Mouse (Mus musculus) cerebellum, adult 2 months (tissue): ENCODE data around the gene Glra1.

ENCODE experiments used
- CTCF ChIP-seq: fragments of 200-500 bp; IDR thresholded peaks from 2 replicates; pipeline ENCODE4 v1.5.1; 2011; ENCODE audit warnings: low read depth, mild to moderate bottlenecking, control low read depth, low read length, moderate library complexity, borderline replicate concordance; ENCODE audit not compliant: insufficient read depth
- POLR2A ChIP-seq: fragments of 200-500 bp; IDR thresholded peaks from 2 replicates; pipeline ENCODE4 v1.6.1; 2011; ENCODE audit warnings: low read length, control low read depth, borderline replicate concordance; ENCODE audit not compliant: insufficient read depth

DNA sequence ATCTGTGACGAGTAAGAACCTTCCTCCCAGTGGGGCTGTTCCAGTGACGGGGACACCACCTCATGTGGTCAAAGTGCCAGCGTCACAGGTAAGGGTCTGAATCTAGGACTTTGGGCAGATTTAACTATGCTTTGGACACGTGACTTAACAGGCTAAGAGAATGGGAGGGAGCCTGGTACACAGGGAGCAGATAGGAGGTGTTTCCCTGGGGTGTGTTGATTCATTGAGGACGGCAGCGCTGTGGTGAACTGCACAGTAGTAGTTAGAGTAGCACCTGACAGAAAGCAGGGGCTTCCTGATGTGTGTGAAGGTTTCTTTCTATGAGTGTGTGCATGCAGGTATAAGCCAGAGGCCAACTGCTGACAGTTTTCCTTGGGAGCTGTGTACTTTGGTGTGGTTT is 111.8 kb downstream of the Glra1 start:
- TF ChIP-seq POLR2A, result no peak
- TF ChIP-seq CTCF, result no peak
